Mouse (Mus musculus) neutrophil, adult 5-6 weeks (primary cell): ENCODE data around the gene Igf2bp3. TPM values are rescaled to one million over a fixed set of nuclear protein-coding genes. Genes with fewer than 3 reads are reported as not detected.

Experiments
- ATAC-seq: fragments of 151-379, 151-347 bp; 2 replicates; pipeline ENCODE4 v1.8.0; 2017; ENCODE audit warnings: mild to moderate bottlenecking, moderate TSS enrichment; ENCODE audit not compliant: insufficient number of reproducible peaks, poor library complexity, low FRiP score, severe bottlenecking; ENCODE audit errors: extremely low read depth
- total RNA-seq: library from RNA; stranded (forward); fragments of 200-1000 nt; gene quantifications from 2 replicates; pipeline ENCODE4 v1.2.3, GENCODE M21; 2017

Gene Igf2bp3
- total RNA-seq, 1 experiment from 2014 or later = 0.35 TPM

- no peak for ATAC-seq
These were observed 168.3 kb downstream of the Igf2bp3 start for GRCm38 (mm10) chr6:49046502-49046901.

GRCm38 (mm10) chr6:49039470-49040180 is 175.1 kb downstream of the Igf2bp3 start:
- peak; percentile 53; the same call in 1 of the 2 replicates for ATAC-seq

- no peak for ATAC-seq
These were observed 177.5 kb downstream of the Igf2bp3 start for GRCm38 (mm10) chr6:49037268-49037662.

GRCm38 (mm10) chr6:49036275-49037267 is 178.2 kb downstream of the Igf2bp3 start, which contains the start of gene Gpnmb:
Gene Gpnmb, plus strand, starts transcription at chr6:49036546.
- no peak for ATAC-seq

Other genes with a start within 250 kb of the Igf2bp3 start
- gene Doxl2, start 240.0 kb downstream of the Igf2bp3 start, total RNA-seq = not detected in 2 replicates
- gene Svs1, start 228.1 kb downstream of the Igf2bp3 start, total RNA-seq = not detected in 2 replicates
- not detected in 2 replicates for gene Gpnmb, start 178.4 kb downstream of the Igf2bp3 start, total RNA-seq
- gene Malsu1, start 141.2 kb downstream of the Igf2bp3 start, total RNA-seq = 34.3 and 39.8 TPM in 2 replicates
- 184 and 191 TPM in 2 replicates for gene Tra2a, start 49.1 kb upstream of the Igf2bp3 start, total RNA-seq
- 22.1 and 24.9 TPM in 2 replicates for gene Ccdc126, start 104.3 kb upstream of the Igf2bp3 start, total RNA-seq
- 1.7 and 2.2 TPM in 2 replicates for gene Fam221a, start 152.8 kb upstream of the Igf2bp3 start, total RNA-seq
- gene Stk31, start 180.6 kb upstream of the Igf2bp3 start, total RNA-seq = 0.70 TPM in 1 of 2 replicates, not detected in the other